Mouse (Mus musculus): Measurements from ENCODE around the gene Itga5. TPM values are rescaled to one million over a fixed set of nuclear protein-coding genes. Genes with fewer than 3 reads are reported as not detected.

Gene Itga5
- polyA plus RNA-seq, 1 experiment from 2014 or later, result 22.0 TPM

DNA sequence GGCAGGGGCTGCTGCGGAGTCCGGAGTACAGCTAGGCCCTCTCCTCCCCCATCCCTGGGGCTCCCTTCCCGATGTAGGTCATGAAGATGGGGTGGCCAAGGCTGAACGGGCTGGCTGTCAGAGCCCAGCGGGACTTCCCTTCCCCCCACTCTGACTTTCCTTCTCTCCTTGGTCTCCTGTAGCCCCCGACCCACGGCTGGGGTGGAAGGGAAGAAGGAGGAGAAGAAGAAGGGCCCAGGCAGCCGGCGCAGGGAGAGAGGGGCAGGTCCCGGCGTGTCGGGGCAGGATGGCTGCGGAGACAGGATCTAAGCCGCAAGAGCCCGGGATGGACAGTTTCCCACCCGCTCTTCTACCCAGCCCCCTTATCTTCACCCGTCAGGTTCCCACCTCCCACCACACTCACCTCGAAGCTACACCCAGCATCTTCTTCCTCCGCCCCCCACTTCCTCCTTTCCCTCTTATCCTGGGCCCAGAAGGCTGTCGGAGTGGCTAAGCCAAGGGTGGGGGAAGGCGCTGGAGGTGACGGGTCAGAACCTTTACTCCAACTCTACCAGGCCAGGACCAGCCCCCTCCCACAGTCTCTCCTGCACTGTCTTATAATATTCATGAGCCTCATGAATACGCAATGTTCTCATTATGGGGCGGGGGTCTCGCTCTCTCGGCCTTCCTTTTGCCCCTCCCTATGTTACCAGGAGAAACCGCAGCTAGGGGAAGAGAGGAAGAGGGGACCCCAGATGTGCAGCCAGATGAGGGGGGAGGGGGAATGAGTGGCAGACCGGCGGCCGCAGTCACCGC lies 27.2 kb downstream of the Itga5 start:
- Histone ChIP-seq H3K4me3 (ENCODE audit: low read depth, low read length) (peak overlapping the region; percentile 54), H3K4me1 (replicated peaks; ENCODE audit: control insufficient read depth, insufficient read depth, low read length) (peaks cover 17% of the 10 kb centered on the region; the same call in 1 of the 2 replicates), H3K27me3 (ENCODE audit: control insufficient read depth, insufficient read depth, low read length) (peaks cover 13% of the 10 kb centered on the region), H3K27ac (ENCODE audit: low read depth, low read length) (no peak overlapping the region), H3K9me3 (ENCODE audit: control insufficient read depth, low read length) (no peaks in the 10 kb centered on the region), H3K4me2 (ENCODE audit: low read depth, low read length, severe bottlenecking) (peak overlapping the region; percentile 86), H3K9ac (ENCODE audit: low read length) (peak overlapping the region; percentile 55), H3K36me3 (ENCODE audit: control insufficient read depth, insufficient read depth, low read length) (no peaks in the 10 kb centered on the region; the same call in 1 of the 2 replicates)
- no peak for DNase-seq (ENCODE audit: low spot score)
- WGBS, result 3% methylated on average over 24 of the region's 31 CpGs
- peak; percentile 53; the same call in 1 of the 2 replicates for ATAC-seq (replicated peaks; ENCODE audit: low FRiP score)

DNA sequence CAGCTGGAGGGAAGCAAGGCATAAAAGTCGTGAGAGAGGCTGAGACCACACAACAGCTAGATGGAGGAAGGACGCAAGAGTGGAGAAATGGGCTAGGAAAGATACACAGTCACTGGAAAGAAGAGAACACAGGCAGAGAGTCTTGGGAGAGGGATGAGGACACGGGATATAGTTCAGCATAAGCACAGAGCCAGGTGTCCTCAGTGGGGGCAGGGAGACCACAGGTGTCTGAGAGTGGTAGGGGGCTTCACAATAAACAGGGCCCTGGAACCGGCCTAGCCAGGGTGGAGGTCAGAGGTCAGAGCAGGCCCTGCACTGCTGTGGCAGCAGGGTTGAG lies 27.8 kb downstream of the Itga5 start:
- Histone ChIP-seq H3K27ac (ENCODE audit: low read depth, low read length) (no peak overlapping the region), H3K27me3 (ENCODE audit: control insufficient read depth, insufficient read depth, low read length) (peaks cover 13% of the 10 kb centered on the region), H3K4me2 (ENCODE audit: low read depth, low read length, severe bottlenecking) (peak overlapping the region; percentile 86), H3K4me3 (ENCODE audit: low read depth, low read length) (0 out of 2 replicates have a peak overlapping the region, but pooled peaks have one; percentile 54), H3K9me3 (ENCODE audit: control insufficient read depth, low read length) (no peaks in the 10 kb centered on the region), H3K4me1 (replicated peaks; ENCODE audit: control insufficient read depth, insufficient read depth, low read length) (peaks cover 23% of the 10 kb centered on the region), H3K36me3 (ENCODE audit: control insufficient read depth, insufficient read depth, low read length) (no peaks in the 10 kb centered on the region), H3K9ac (ENCODE audit: low read length) (no peak overlapping the region)
- ATAC-seq (replicated peaks; ENCODE audit: low FRiP score) (no peak), DNase-seq (ENCODE audit: low spot score) (no peak)
- 36% methylated on average over 4 of the region's 4 CpGs for WGBS

DNA sequence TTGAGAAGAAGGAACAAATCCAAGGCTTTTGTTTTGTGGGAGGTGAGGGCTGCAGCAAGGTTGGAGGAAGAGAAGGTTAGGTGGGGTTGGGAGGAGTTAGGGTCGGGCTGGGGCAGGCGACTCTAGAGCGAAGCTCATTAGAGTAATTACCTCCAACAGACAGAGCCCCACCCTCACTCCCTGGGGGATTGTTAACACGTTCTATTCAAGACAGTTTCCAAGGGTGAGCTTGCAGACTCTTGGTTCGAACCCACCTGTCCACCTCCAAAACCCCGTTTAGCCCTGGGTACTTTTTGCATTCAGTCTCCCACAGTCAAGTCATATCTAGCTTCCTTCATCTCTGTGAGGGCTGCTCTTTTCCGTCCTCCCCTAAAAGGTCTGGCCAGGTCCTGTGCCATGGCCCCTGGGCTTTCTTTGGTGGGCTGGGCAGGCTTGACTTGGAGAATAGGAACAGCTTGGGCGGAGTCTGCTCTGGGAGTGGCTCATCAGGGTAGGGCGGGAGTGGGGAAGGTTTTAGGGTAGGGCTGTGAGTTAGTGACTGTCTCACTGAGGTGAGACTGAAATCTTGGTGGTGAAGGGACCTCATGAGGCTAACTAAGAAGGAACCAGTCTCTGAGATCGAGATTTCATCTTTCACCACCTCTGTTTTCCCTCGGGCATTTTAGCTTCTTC lies 29.4 kb downstream of the Itga5 start:
- no peaks in the 10 kb centered on the region for H3K9me3 ChIP-seq (ENCODE audit: control insufficient read depth, low read length)
- H3K27ac ChIP-seq (ENCODE audit: low read depth, low read length), result no peak overlapping the region
- peaks cover 13% of the 10 kb centered on the region for H3K27me3 ChIP-seq (ENCODE audit: control insufficient read depth, insufficient read depth, low read length)
- H3K4me2 ChIP-seq (ENCODE audit: low read depth, low read length, severe bottlenecking), result no peak overlapping the region
- ATAC-seq (replicated peaks; ENCODE audit: low FRiP score) (no peak), DNase-seq (ENCODE audit: low spot score) (no peak)
- 13% methylated on average over 11 of the region's 11 CpGs for WGBS
- H3K4me3 ChIP-seq (ENCODE audit: low read depth, low read length), result no peak overlapping the region
- no peaks in the 10 kb centered on the region for H3K36me3 ChIP-seq (ENCODE audit: control insufficient read depth, insufficient read depth, low read length)
- H3K9ac ChIP-seq (ENCODE audit: low read length), result no peak overlapping the region
- H3K4me1 ChIP-seq (replicated peaks; ENCODE audit: control insufficient read depth, insufficient read depth, low read length), result peaks cover 32% of the 10 kb centered on the region

DNA sequence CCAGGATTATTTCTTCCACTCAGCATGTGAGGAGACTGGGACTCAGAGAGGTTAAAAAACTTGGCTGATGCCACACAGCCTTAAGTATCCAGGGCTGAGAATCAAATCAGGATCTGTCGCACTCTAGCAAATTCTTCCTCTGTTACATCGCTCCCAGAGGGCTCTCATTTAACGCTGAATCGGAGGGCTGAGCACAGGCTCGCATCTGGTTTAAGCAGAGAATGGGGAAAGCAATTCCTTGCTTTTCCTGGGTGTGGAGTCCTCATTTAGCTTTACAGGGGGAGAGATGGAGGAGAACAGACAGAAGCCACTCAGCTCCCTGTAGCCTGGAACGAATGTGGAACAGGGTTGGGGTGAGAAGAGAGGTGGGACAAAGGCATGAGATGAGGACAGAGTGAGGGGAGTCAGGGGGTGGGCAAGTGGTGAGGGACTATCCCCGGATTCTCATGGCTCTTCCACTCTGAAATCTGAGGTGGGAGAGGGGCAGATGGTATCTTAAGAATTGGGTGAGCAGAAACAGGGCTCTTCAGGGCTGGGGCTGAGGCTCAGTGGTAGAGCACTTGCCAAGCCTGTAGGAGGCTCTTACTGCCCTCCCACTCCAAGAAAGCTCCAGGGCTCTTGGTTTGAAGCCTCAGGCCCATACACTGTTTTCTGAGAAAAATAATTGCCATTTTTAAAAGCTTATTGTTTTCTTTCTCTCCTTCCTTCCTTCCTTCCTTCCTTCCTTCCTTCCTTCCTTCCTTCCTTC lies 30.9 kb downstream of the Itga5 start:
- Histone ChIP-seq H3K4me3 (ENCODE audit: low read depth, low read length) (no peak overlapping the region), H3K9me3 (ENCODE audit: control insufficient read depth, low read length) (no peaks in the 10 kb centered on the region), H3K36me3 (ENCODE audit: control insufficient read depth, insufficient read depth, low read length) (no peaks in the 10 kb centered on the region), H3K4me1 (replicated peaks; ENCODE audit: control insufficient read depth, insufficient read depth, low read length) (peaks cover 30% of the 10 kb centered on the region), H3K4me2 (ENCODE audit: low read depth, low read length, severe bottlenecking) (no peak overlapping the region), H3K9ac (ENCODE audit: low read length) (no peak overlapping the region), H3K27ac (ENCODE audit: low read depth, low read length) (no peak overlapping the region), H3K27me3 (ENCODE audit: control insufficient read depth, insufficient read depth, low read length) (peaks cover 9% of the 10 kb centered on the region)
- 26% methylated on average over 7 of the region's 7 CpGs for WGBS
- DNase-seq (ENCODE audit: low spot score) (no peak), ATAC-seq (replicated peaks; ENCODE audit: low FRiP score) (no peak)

DNA sequence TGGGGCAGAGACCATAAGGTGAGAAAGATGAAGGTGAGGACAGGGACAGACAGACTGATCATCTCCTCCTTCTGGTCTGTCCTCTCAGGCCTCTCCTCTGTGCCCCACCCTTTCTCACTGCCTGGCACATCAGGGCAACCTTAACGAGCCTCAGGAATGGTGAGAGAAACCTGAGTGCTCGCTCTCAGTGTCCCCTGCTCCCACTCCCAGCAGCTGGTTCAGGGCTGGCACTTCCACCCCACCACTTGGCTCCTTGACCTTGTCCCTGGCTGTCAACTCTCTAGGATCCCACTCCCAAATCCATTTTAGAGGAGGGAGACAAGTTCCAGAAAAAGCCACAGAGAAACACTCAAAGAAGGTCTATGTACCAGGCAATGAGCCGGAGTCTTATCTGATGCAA lies 31.5 kb downstream of the Itga5 start:
- Histone ChIP-seq H3K9ac (ENCODE audit: low read length) (no peak overlapping the region), H3K9me3 (ENCODE audit: control insufficient read depth, low read length) (no peaks in the 10 kb centered on the region), H3K27ac (ENCODE audit: low read depth, low read length) (no peak overlapping the region), H3K27me3 (ENCODE audit: control insufficient read depth, insufficient read depth, low read length) (peaks cover 7% of the 10 kb centered on the region), H3K4me1 (replicated peaks; ENCODE audit: control insufficient read depth, insufficient read depth, low read length) (peaks cover 26% of the 10 kb centered on the region), H3K4me3 (ENCODE audit: low read depth, low read length) (no peak overlapping the region), H3K36me3 (ENCODE audit: control insufficient read depth, insufficient read depth, low read length) (no peaks in the 10 kb centered on the region), H3K4me2 (ENCODE audit: low read depth, low read length, severe bottlenecking) (no peak overlapping the region)
- 52% methylated on average over 3 of the region's 3 CpGs for WGBS
- no peak for DNase-seq (ENCODE audit: low spot score)
- no peak for ATAC-seq (replicated peaks; ENCODE audit: low FRiP score)

DNA sequence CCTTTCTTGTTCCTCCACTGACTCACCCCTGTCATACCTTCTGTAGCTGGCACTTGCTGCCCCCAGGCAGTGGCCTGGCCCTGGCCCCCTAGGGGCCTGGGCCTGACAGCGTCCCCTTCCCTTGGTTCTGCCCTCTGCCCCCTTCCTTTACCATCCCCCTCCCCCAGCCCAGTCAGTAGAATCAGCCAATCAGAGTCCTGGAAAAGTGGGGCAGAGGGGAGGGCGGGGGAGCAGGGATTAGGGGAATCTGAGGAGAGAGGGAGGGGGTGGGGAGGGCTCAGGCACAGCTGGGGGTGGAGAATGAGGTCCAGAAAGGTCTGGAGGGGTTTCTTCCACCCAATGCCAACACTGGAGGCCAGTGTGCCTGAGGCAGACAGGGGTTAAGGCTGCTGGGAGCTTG lies 32.4 kb downstream of the Itga5 start:
- 0% methylated on average over 2 of the region's 2 CpGs for WGBS
- no peaks in the 10 kb centered on the region for H3K9me3 ChIP-seq (ENCODE audit: control insufficient read depth, low read length)
- no peaks in the 10 kb centered on the region for H3K36me3 ChIP-seq (ENCODE audit: control insufficient read depth, insufficient read depth, low read length)
- H3K27ac ChIP-seq (ENCODE audit: low read depth, low read length), result no peak overlapping the region
- peaks cover 24% of the 10 kb centered on the region for H3K4me1 ChIP-seq (replicated peaks; ENCODE audit: control insufficient read depth, insufficient read depth, low read length)
- H3K4me3 ChIP-seq (ENCODE audit: low read depth, low read length), result no peak overlapping the region
- ATAC-seq (replicated peaks; ENCODE audit: low FRiP score) (peak; percentile 67), DNase-seq (ENCODE audit: low spot score) (no peak)
- H3K4me2 ChIP-seq (ENCODE audit: low read depth, low read length, severe bottlenecking), result no peak overlapping the region
- peaks cover 6% of the 10 kb centered on the region for H3K27me3 ChIP-seq (ENCODE audit: control insufficient read depth, insufficient read depth, low read length)
- H3K9ac ChIP-seq (ENCODE audit: low read length), result peak overlapping the region; percentile 13; the same call in 1 of the 2 replicates

DNA sequence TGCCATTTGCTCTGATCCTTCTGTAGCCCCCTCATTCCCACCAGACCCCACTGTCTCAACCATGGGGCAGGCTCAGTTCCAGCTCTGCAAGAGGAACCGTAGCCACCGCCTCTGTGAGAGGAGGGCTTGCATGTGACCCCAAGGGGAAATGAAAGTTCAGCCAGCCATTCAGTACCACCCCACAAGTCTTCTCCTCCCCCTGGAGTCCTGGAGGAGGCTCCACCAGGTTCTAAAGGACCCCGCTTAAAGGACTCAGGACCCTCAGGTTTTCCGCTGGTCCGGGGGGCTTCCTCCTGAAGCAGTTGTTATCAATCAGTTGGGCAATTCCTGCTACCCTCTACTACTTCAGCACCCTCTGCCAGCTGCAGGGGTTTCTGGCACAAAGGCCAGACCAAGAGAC lies 32.8 kb downstream of the Itga5 start:
- Histone ChIP-seq H3K27me3 (ENCODE audit: control insufficient read depth, insufficient read depth, low read length) (peaks cover 1% of the 10 kb centered on the region), H3K9me3 (ENCODE audit: control insufficient read depth, low read length) (no peaks in the 10 kb centered on the region), H3K4me1 (replicated peaks; ENCODE audit: control insufficient read depth, insufficient read depth, low read length) (peaks cover 21% of the 10 kb centered on the region), H3K9ac (ENCODE audit: low read length) (peak overlapping the region; percentile 13; the same call in 1 of the 2 replicates), H3K4me2 (ENCODE audit: low read depth, low read length, severe bottlenecking) (no peak overlapping the region), H3K27ac (ENCODE audit: low read depth, low read length) (no peak overlapping the region), H3K36me3 (ENCODE audit: control insufficient read depth, insufficient read depth, low read length) (no peaks in the 10 kb centered on the region), H3K4me3 (ENCODE audit: low read depth, low read length) (no peak overlapping the region)
- ATAC-seq (replicated peaks; ENCODE audit: low FRiP score) (no peak), DNase-seq (ENCODE audit: low spot score) (no peak)
- 27% methylated on average over 5 of the region's 5 CpGs for WGBS

DNA sequence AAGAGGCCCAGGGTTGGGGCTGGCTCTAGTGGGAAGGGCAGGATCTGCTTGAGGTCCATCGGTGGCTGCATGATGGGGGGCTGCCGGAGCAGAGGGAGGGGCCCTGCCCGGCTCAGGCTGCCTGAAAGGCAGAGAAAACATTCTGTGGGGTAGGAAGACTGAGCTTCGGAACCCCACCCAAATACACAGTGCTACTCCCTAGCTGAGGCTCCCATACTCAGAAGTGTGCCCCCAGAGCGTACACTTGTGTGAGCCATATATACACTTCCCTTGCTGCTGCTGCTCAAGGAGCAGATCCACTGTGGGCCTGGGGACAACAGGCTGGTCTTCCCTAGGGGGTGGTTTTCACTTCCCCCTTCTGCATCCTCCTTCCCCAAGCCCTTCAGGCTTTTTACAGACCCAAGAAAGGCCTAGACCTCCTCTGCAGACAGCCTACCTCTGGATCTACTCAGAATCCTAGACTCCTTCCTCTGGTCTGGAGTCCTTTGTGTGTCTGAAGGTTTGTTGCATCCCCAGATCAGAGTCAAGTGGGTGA lies 33.4 kb downstream of the Itga5 start:
- no peak overlapping the region for H3K4me2 ChIP-seq (ENCODE audit: low read depth, low read length, severe bottlenecking)
- H3K9me3 ChIP-seq (ENCODE audit: control insufficient read depth, low read length), result no peaks in the 10 kb centered on the region
- H3K27ac ChIP-seq (ENCODE audit: low read depth, low read length), result no peak overlapping the region
- no peak overlapping the region for H3K9ac ChIP-seq (ENCODE audit: low read length)
- no peaks in the 10 kb centered on the region for H3K27me3 ChIP-seq (ENCODE audit: control insufficient read depth, insufficient read depth, low read length)
- H3K4me1 ChIP-seq (replicated peaks; ENCODE audit: control insufficient read depth, insufficient read depth, low read length), result peaks cover 21% of the 10 kb centered on the region
- no peak for DNase-seq (ENCODE audit: low spot score)
- 66% methylated on average over 5 of the region's 5 CpGs for WGBS
- H3K36me3 ChIP-seq (ENCODE audit: control insufficient read depth, insufficient read depth, low read length), result no peaks in the 10 kb centered on the region
- ATAC-seq (replicated peaks; ENCODE audit: low FRiP score), result no peak
- H3K4me3 ChIP-seq (ENCODE audit: low read depth, low read length), result no peak overlapping the region

All from forebrain, embryonic 11.5 days (tissue).